Mouse (Mus musculus): ENCODE results near the gene Sox9. TPM values are rescaled to one million over a fixed set of nuclear protein-coding genes. Genes with fewer than 3 reads are reported as not detected.

Gene Sox9
- polyA plus RNA-seq, 1 experiment from 2014 or later: 91.9 TPM

GRCm38 (mm10) chr11:112824146-112824545, 42.1 kb downstream of the Sox9 start:
- Histone ChIP-seq H3K9ac (replicated peaks; ENCODE audit: low read length) (no peak overlapping the region), H3K36me3 (replicated peaks; ENCODE audit: control insufficient read depth, insufficient read depth, low read depth, low read length) (no peaks in the 10 kb centered on the region), H3K4me1 (ENCODE audit: control insufficient read depth, insufficient read depth, low read length) (no peaks in the 10 kb centered on the region), H3K9me3 (replicated peaks; ENCODE audit: control insufficient read depth, low read length) (no peaks in the 10 kb centered on the region), H3K4me2 (ENCODE audit: low read depth, low read length) (no peak overlapping the region), H3K27ac (replicated peaks; ENCODE audit: low read depth, low read length) (no peak overlapping the region), H3K27me3 (ENCODE audit: control insufficient read depth, insufficient read depth, low read length) (no peaks in the 10 kb centered on the region), H3K4me3 (ENCODE audit: low read depth, low read length) (no peak overlapping the region)
- no peak for ATAC-seq (replicated peaks; ENCODE audit: insufficient number of reproducible peaks, low FRiP score, low TSS enrichment, low read depth)
- no peak for DNase-seq (ENCODE audit: low spot score)
- 73% methylated on average over 3 of the region's 3 CpGs for WGBS

- no peaks in the 10 kb centered on the region for H3K27me3 ChIP-seq (ENCODE audit: control insufficient read depth, insufficient read depth, low read length)
- no peak overlapping the region for H3K4me3 ChIP-seq (ENCODE audit: low read depth, low read length)
- peak; percentile 79 for ATAC-seq (replicated peaks; ENCODE audit: insufficient number of reproducible peaks, low FRiP score, low TSS enrichment, low read depth)
- no peaks in the 10 kb centered on the region for H3K36me3 ChIP-seq (replicated peaks; ENCODE audit: control insufficient read depth, insufficient read depth, low read depth, low read length)
- H3K9me3 ChIP-seq (replicated peaks; ENCODE audit: control insufficient read depth, low read length): no peaks in the 10 kb centered on the region
- H3K4me1 ChIP-seq (ENCODE audit: control insufficient read depth, insufficient read depth, low read length): no peaks in the 10 kb centered on the region
- 55% methylated on average over 6 of the region's 6 CpGs for WGBS
- no peak overlapping the region for H3K27ac ChIP-seq (replicated peaks; ENCODE audit: low read depth, low read length)
- H3K9ac ChIP-seq (replicated peaks; ENCODE audit: low read length): no peak overlapping the region
- H3K4me2 ChIP-seq (ENCODE audit: low read depth, low read length): no peak overlapping the region
- no peak for DNase-seq (ENCODE audit: low spot score)
Measured at GRCm38 (mm10) chr11:112826193-112827043, 44.4 kb downstream of the Sox9 start.

GRCm38 (mm10) chr11:112827044-112827347, 45.0 kb downstream of the Sox9 start:
- ATAC-seq (replicated peaks; ENCODE audit: insufficient number of reproducible peaks, low FRiP score, low TSS enrichment, low read depth) (no peak), DNase-seq (ENCODE audit: low spot score) (peak; percentile 50)
- Histone ChIP-seq H3K9me3 (replicated peaks; ENCODE audit: control insufficient read depth, low read length) (no peaks in the 10 kb centered on the region), H3K4me1 (ENCODE audit: control insufficient read depth, insufficient read depth, low read length) (no peaks in the 10 kb centered on the region), H3K9ac (replicated peaks; ENCODE audit: low read length) (no peak overlapping the region), H3K27me3 (ENCODE audit: control insufficient read depth, insufficient read depth, low read length) (no peaks in the 10 kb centered on the region), H3K4me2 (ENCODE audit: low read depth, low read length) (no peak overlapping the region), H3K4me3 (ENCODE audit: low read depth, low read length) (no peak overlapping the region), H3K27ac (replicated peaks; ENCODE audit: low read depth, low read length) (no peak overlapping the region), H3K36me3 (replicated peaks; ENCODE audit: control insufficient read depth, insufficient read depth, low read depth, low read length) (no peaks in the 10 kb centered on the region)
- 20% methylated on average over 6 of the region's 6 CpGs for WGBS

- Histone ChIP-seq H3K4me1 (ENCODE audit: control insufficient read depth, insufficient read depth, low read length) (no peaks in the 10 kb centered on the region; the same call in 1 of the 2 replicates), H3K27ac (replicated peaks; ENCODE audit: low read depth, low read length) (no peak overlapping the region), H3K9ac (replicated peaks; ENCODE audit: low read length) (no peak overlapping the region), H3K27me3 (ENCODE audit: control insufficient read depth, insufficient read depth, low read length) (no peaks in the 10 kb centered on the region), H3K4me3 (ENCODE audit: low read depth, low read length) (no peak overlapping the region), H3K4me2 (ENCODE audit: low read depth, low read length) (no peak overlapping the region), H3K9me3 (replicated peaks; ENCODE audit: control insufficient read depth, low read length) (no peaks in the 10 kb centered on the region), H3K36me3 (replicated peaks; ENCODE audit: control insufficient read depth, insufficient read depth, low read depth, low read length) (no peaks in the 10 kb centered on the region)
- WGBS: 89% methylated on average over 9 of the region's 9 CpGs
- DNase-seq (ENCODE audit: low spot score) (no peak), ATAC-seq (replicated peaks; ENCODE audit: insufficient number of reproducible peaks, low FRiP score, low TSS enrichment, low read depth) (no peak)
Measured at GRCm38 (mm10) chr11:112828553-112829287, 46.7 kb downstream of the Sox9 start.

GRCm38 (mm10) chr11:112834245-112835005, 52.4 kb downstream of the Sox9 start:
- H3K4me3 ChIP-seq (ENCODE audit: low read depth, low read length): no peak overlapping the region
- 62% methylated on average over 11 of the region's 11 CpGs for WGBS
- ATAC-seq (replicated peaks; ENCODE audit: insufficient number of reproducible peaks, low FRiP score, low TSS enrichment, low read depth) (no peak), DNase-seq (ENCODE audit: low spot score) (no peak)
- H3K9me3 ChIP-seq (replicated peaks; ENCODE audit: control insufficient read depth, low read length): no peaks in the 10 kb centered on the region
- no peak overlapping the region for H3K4me2 ChIP-seq (ENCODE audit: low read depth, low read length)
- H3K27ac ChIP-seq (replicated peaks; ENCODE audit: low read depth, low read length): no peak overlapping the region
- no peaks in the 10 kb centered on the region; the same call in 1 of the 2 replicates for H3K4me1 ChIP-seq (ENCODE audit: control insufficient read depth, insufficient read depth, low read length)
- no peak overlapping the region for H3K9ac ChIP-seq (replicated peaks; ENCODE audit: low read length)
- H3K27me3 ChIP-seq (ENCODE audit: control insufficient read depth, insufficient read depth, low read length): no peaks in the 10 kb centered on the region
- no peaks in the 10 kb centered on the region for H3K36me3 ChIP-seq (replicated peaks; ENCODE audit: control insufficient read depth, insufficient read depth, low read depth, low read length)

GRCm38 (mm10) chr11:112835468-112836092, 53.6 kb downstream of the Sox9 start:
- DNase-seq (ENCODE audit: low spot score) (peak; percentile 37), ATAC-seq (replicated peaks; ENCODE audit: insufficient number of reproducible peaks, low FRiP score, low TSS enrichment, low read depth) (no peak)
- no peaks in the 10 kb centered on the region; the same call in 1 of the 2 replicates for H3K4me1 ChIP-seq (ENCODE audit: control insufficient read depth, insufficient read depth, low read length)
- no peaks in the 10 kb centered on the region for H3K36me3 ChIP-seq (replicated peaks; ENCODE audit: control insufficient read depth, insufficient read depth, low read depth, low read length)
- no peak overlapping the region for H3K4me3 ChIP-seq (ENCODE audit: low read depth, low read length)
- H3K4me2 ChIP-seq (ENCODE audit: low read depth, low read length): no peak overlapping the region
- no peak overlapping the region for H3K9ac ChIP-seq (replicated peaks; ENCODE audit: low read length)
- H3K27me3 ChIP-seq (ENCODE audit: control insufficient read depth, insufficient read depth, low read length): no peaks in the 10 kb centered on the region
- no peak overlapping the region for H3K27ac ChIP-seq (replicated peaks; ENCODE audit: low read depth, low read length)
- H3K9me3 ChIP-seq (replicated peaks; ENCODE audit: control insufficient read depth, low read length): no peaks in the 10 kb centered on the region
- WGBS: 39% methylated on average over 7 of the region's 7 CpGs
